Mouse (Mus musculus) myocyte (in vitro differentiated cells): ENCODE results near the gene Syne2. TPM values are rescaled to one million over a fixed set of nuclear protein-coding genes. Genes with fewer than 3 reads are reported as not detected.
"Not testable (repeated sequence)": the region's sequence is repeated elsewhere in the genome, so short reads cannot be mapped to it uniquely, and the experiment has no call there.

Source experiments
- H3K27me3 ChIP-seq: one replicate; pipeline ENCODE4 v1.6.1; 2011; ENCODE audit not compliant: control insufficient read depth, insufficient read depth, insufficient read length
- H3K36me3 ChIP-seq: one replicate; pipeline ENCODE4 v1.6.1; 2011; ENCODE audit not compliant: control insufficient read depth, insufficient read depth
- H3K4me2 ChIP-seq: one replicate; pipeline ENCODE4 v1.6.1; 2011; ENCODE audit warnings: low read depth, control low read depth
- H3K4me3 ChIP-seq: one replicate; pipeline ENCODE4 v1.5.1; 2011; ENCODE audit warnings: mild to moderate bottlenecking, control low read depth, moderate library complexity
- H3K79me2 ChIP-seq: one replicate; pipeline ENCODE4 v1.6.1; 2011; ENCODE audit not compliant: control insufficient read depth, insufficient read depth
- H3ac ChIP-seq: one replicate; pipeline ENCODE4 v1.6.1; 2011; ENCODE audit not compliant: control insufficient read depth, insufficient read length
- CEBPB ChIP-seq: IDR thresholded peaks from 2 replicates; pipeline ENCODE4 v1.6.1; 2011; ENCODE audit warnings: mild to moderate bottlenecking, moderate library complexity; ENCODE audit not compliant: poor library complexity, insufficient read depth, severe bottlenecking
- E2F4 ChIP-seq: IDR thresholded peaks from one replicate; pipeline ENCODE4 v1.6.1; 2011; ENCODE audit warnings: mild to moderate bottlenecking, control low read depth, moderate library complexity; ENCODE audit not compliant: insufficient read depth
- MAX ChIP-seq: IDR thresholded peaks from one replicate; pipeline ENCODE4 v1.6.1; 2011; ENCODE audit warnings: low read depth, mild to moderate bottlenecking, control low read depth
- MYOD1 ChIP-seq, 3 experiments: IDR thresholded peaks; one replicate each; pipeline ENCODE4 v1.6.1; 2011; ENCODE audit warnings: control low read depth in 2 of 3, low read depth in 2 of 3, mild to moderate bottlenecking in 2 of 3, moderate library complexity in 1 of 3; ENCODE audit not compliant: insufficient read length in 2 of 3, control insufficient read depth in 1 of 3
- MYOG ChIP-seq, 3 experiments: IDR thresholded peaks; one replicate each; pipeline ENCODE4 v1.6.1; 2011; ENCODE audit warnings: control low read depth in 2 of 3, low read depth in 2 of 3, mild to moderate bottlenecking in 2 of 3; ENCODE audit not compliant: insufficient read length in 2 of 3, control insufficient read depth in 1 of 3, insufficient read depth in 1 of 3
- POLR2A ChIP-seq: IDR thresholded peaks from one replicate; pipeline ENCODE4 v1.6.1; 2011; ENCODE audit warnings: low read depth, mild to moderate bottlenecking, control low read depth, moderate library complexity; ENCODE audit not compliant: insufficient read length
- POLR2AphosphoS2 ChIP-seq: IDR thresholded peaks from one replicate; pipeline ENCODE4 v1.6.1; 2011; ENCODE audit warnings: low read depth, control low read depth; ENCODE audit not compliant: insufficient read length
- REST ChIP-seq: IDR thresholded peaks from one replicate; pipeline ENCODE4 v1.6.1; 2011; ENCODE audit warnings: mild to moderate bottlenecking, control low read depth, moderate library complexity; ENCODE audit not compliant: insufficient read depth, insufficient read length
- SRF ChIP-seq: IDR thresholded peaks from one replicate; pipeline ENCODE4 v1.6.1; 2011; ENCODE audit warnings: low read depth; ENCODE audit not compliant: control insufficient read depth, insufficient read length
- TCF12 ChIP-seq: IDR thresholded peaks from one replicate; pipeline ENCODE4 v1.6.1; 2011; ENCODE audit warnings: mild to moderate bottlenecking, control low read depth; ENCODE audit not compliant: poor library complexity, insufficient read depth, severe bottlenecking
- TCF3 ChIP-seq: IDR thresholded peaks from one replicate; pipeline ENCODE4 v1.6.1; 2011; ENCODE audit warnings: low read depth, control low read depth; ENCODE audit not compliant: insufficient read length
- USF1 ChIP-seq: IDR thresholded peaks from one replicate; pipeline ENCODE4 v1.6.1; 2011; ENCODE audit warnings: low read depth, mild to moderate bottlenecking, control low read depth, moderate library complexity
- polyA plus RNA-seq: library from polyadenylated mRNA; unstranded; fragments of >200 nt; fragmentation: generic; extraction: Trizol; gene quantifications from one replicate; pipeline ENCODE4 v1.2.1, GENCODE M21; 2012; ENCODE audit warnings: missing spikeins

The Syne2 gene
- polyA plus RNA-seq, 1 experiment: 3.7 TPM

- H3K4me3 ChIP-seq: no peak overlapping the region
- no peaks in the 10 kb centered on the region for H3K27me3 ChIP-seq
- no peaks in the 10 kb centered on the region for H3K36me3 ChIP-seq
- H3ac ChIP-seq: no peak overlapping the region
- no peak for TF ChIP-seq POLR2A
- no peak for TF ChIP-seq REST
- no peak for TF ChIP-seq SRF
- no peak for TF ChIP-seq POLR2AphosphoS2
- no peak for TF ChIP-seq CEBPB
- TF ChIP-seq E2F4: no peak
- TF ChIP-seq TCF12: no peak
- TF ChIP-seq TCF3: no peak
- TF ChIP-seq USF1: no peak
- no peak for TF ChIP-seq MYOG (IDR thresholded peaks at IDR 0.05; ENCODE audit: control insufficient read depth in 1 of 3, insufficient read depth in 1 of 3, insufficient read length in 2 of 3, low read depth in 2 of 3)
- no peak for TF ChIP-seq MYOD1 (IDR thresholded peaks at IDR 0.05; ENCODE audit: control insufficient read depth in 1 of 3, insufficient read length in 2 of 3, low read depth in 2 of 3)
- TF ChIP-seq MAX: no peak
- no peak overlapping the region for H3K4me2 ChIP-seq
- H3K79me2 ChIP-seq: no peaks in the 10 kb centered on the region
Observed at GRCm38 (mm10) chr12:76132591-76132990, 314.7 kb downstream of the Syne2 start.

- not testable (repeated sequence) for H3ac ChIP-seq, H3K4me2 ChIP-seq, H3K36me3 ChIP-seq, H3K79me2 ChIP-seq, H3K27me3 ChIP-seq, H3K4me3 ChIP-seq
Observed at GRCm38 (mm10) chr12:76133081-76133480, 315.1 kb downstream of the Syne2 start.

- H3K36me3 ChIP-seq: no peaks in the 10 kb centered on the region
- no peak overlapping the region for H3ac ChIP-seq
- H3K27me3 ChIP-seq: no peaks in the 10 kb centered on the region
- no peaks in the 10 kb centered on the region for H3K79me2 ChIP-seq
- TF ChIP-seq REST: no peak
- no peak for TF ChIP-seq TCF12
- TF ChIP-seq MYOD1 (IDR thresholded peaks at IDR 0.05; ENCODE audit: control insufficient read depth in 1 of 3, insufficient read length in 2 of 3, low read depth in 2 of 3): no peak
- no peak for TF ChIP-seq SRF
- TF ChIP-seq CEBPB: no peak
- TF ChIP-seq E2F4: no peak
- TF ChIP-seq POLR2A: no peak
- no peak for TF ChIP-seq MYOG (IDR thresholded peaks at IDR 0.05; ENCODE audit: control insufficient read depth in 1 of 3, insufficient read depth in 1 of 3, insufficient read length in 2 of 3, low read depth in 2 of 3)
- TF ChIP-seq TCF3: no peak
- TF ChIP-seq USF1: no peak
- TF ChIP-seq POLR2AphosphoS2: no peak
- TF ChIP-seq MAX: no peak
- H3K4me3 ChIP-seq: no peak overlapping the region
- H3K4me2 ChIP-seq: no peak overlapping the region
Observed at GRCm38 (mm10) chr12:76136701-76137100, 318.8 kb downstream of the Syne2 start.

- H3K27me3 ChIP-seq, H3K79me2 ChIP-seq: not testable (repeated sequence)
Observed at GRCm38 (mm10) chr12:76152389-76152788, 334.5 kb downstream of the Syne2 start.

More at GRCm38 (mm10) chr12:76152389-76152788, 334.5 kb downstream of the Syne2 start:
- not testable (repeated sequence) for H3K4me3 ChIP-seq, H3K36me3 ChIP-seq, H3ac ChIP-seq
- H3K4me2 ChIP-seq: peak overlapping the region; percentile 12

Other genes starting within 250 kb of the Syne2 start
- 15.4 TPM for gene Ppp2r5e, start 221.9 kb upstream of the Syne2 start, polyA plus RNA-seq
- 25.9 TPM for gene Wdr89, start 148.6 kb upstream of the Syne2 start, polyA plus RNA-seq
- gene Sgpp1, start 82.4 kb upstream of the Syne2 start, polyA plus RNA-seq: 4.9 TPM